Mouse (Mus musculus): ENCODE data around the gene Fuz. TPM values are rescaled to one million over a fixed set of nuclear protein-coding genes. Genes with fewer than 3 reads are reported as not detected.
"Not testable (repeated sequence)": the region's sequence is repeated elsewhere in the genome, so short reads cannot be mapped to it uniquely, and the experiment has no call there.

Gene Fuz
- polyA plus RNA-seq, 1 experiment from 2014 or later = 14.5 TPM

- H3K4me2 ChIP-seq (ENCODE audit: low read depth, low read length); H3K9me3 ChIP-seq (ENCODE audit: control insufficient read depth, low read length); H3K36me3 ChIP-seq (ENCODE audit: control insufficient read depth, insufficient read depth, low read length); H3K4me3 ChIP-seq (ENCODE audit: low read depth, low read length); H3K27ac ChIP-seq (ENCODE audit: low read depth, low read length); ATAC-seq (ENCODE audit: low read depth); H3K27me3 ChIP-seq (ENCODE audit: control insufficient read depth, insufficient read depth, low read length); H3K9ac ChIP-seq (replicated peaks; ENCODE audit: low read depth, low read length): not testable (repeated sequence)
- 88% methylated on average over 2 of the region's 2 CpGs for WGBS
- H3K4me1 ChIP-seq (ENCODE audit: control insufficient read depth, insufficient read depth, low read length) = peaks cover 24% of the 10 kb centered on the region
Measured at GRCm38 (mm10) chr7:44871774-44872173, 24.1 kb upstream of the Fuz start.

- no peak for ATAC-seq (ENCODE audit: low read depth)
- Histone ChIP-seq H3K36me3 (ENCODE audit: control insufficient read depth, insufficient read depth, low read length) (peaks cover 61% of the 10 kb centered on the region), H3K9ac (replicated peaks; ENCODE audit: low read depth, low read length) (no peak overlapping the region), H3K4me2 (ENCODE audit: low read depth, low read length) (no peak overlapping the region), H3K27me3 (ENCODE audit: control insufficient read depth, insufficient read depth, low read length) (no peaks in the 10 kb centered on the region), H3K9me3 (ENCODE audit: control insufficient read depth, low read length) (no peaks in the 10 kb centered on the region), H3K27ac (ENCODE audit: low read depth, low read length) (no peak overlapping the region), H3K4me1 (ENCODE audit: control insufficient read depth, insufficient read depth, low read length) (no peaks in the 10 kb centered on the region), H3K4me3 (ENCODE audit: low read depth, low read length) (no peak overlapping the region)
- 90% methylated on average over 14 of the region's 14 CpGs for WGBS
Measured at GRCm38 (mm10) chr7:44877833-44878232, 18.0 kb upstream of the Fuz start.

DNA sequence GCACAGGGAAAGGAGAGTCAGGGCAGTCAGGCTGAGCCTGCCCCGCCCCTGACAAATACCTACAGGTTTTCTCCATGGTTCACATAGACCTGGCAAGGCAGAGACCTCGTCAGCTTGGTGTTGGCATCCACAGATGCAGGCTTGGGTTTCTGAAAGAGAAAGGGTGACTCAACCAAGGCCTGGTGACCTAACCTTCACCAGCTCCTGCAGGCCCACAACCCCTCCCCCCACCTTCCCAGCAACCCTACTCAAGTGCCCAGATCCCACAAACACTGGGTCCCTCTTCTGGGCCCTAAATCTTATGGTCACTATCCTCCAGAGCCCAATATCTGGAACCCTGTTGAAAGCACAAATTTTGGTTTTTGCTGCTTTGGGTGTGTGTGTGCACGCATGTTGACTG is 12.8 kb upstream of the Fuz start:
- Histone ChIP-seq H3K4me2 (ENCODE audit: low read depth, low read length) (no peak overlapping the region), H3K9ac (replicated peaks; ENCODE audit: low read depth, low read length) (no peak overlapping the region), H3K27me3 (ENCODE audit: control insufficient read depth, insufficient read depth, low read length) (no peaks in the 10 kb centered on the region), H3K27ac (ENCODE audit: low read depth, low read length) (no peak overlapping the region), H3K4me1 (ENCODE audit: control insufficient read depth, insufficient read depth, low read length) (no peaks in the 10 kb centered on the region), H3K4me3 (ENCODE audit: low read depth, low read length) (no peak overlapping the region), H3K36me3 (ENCODE audit: control insufficient read depth, insufficient read depth, low read length) (peaks cover 74% of the 10 kb centered on the region), H3K9me3 (ENCODE audit: control insufficient read depth, low read length) (no peaks in the 10 kb centered on the region)
- ATAC-seq (ENCODE audit: low read depth) = no peak
- 93% methylated on average over 3 of the region's 3 CpGs for WGBS

DNA sequence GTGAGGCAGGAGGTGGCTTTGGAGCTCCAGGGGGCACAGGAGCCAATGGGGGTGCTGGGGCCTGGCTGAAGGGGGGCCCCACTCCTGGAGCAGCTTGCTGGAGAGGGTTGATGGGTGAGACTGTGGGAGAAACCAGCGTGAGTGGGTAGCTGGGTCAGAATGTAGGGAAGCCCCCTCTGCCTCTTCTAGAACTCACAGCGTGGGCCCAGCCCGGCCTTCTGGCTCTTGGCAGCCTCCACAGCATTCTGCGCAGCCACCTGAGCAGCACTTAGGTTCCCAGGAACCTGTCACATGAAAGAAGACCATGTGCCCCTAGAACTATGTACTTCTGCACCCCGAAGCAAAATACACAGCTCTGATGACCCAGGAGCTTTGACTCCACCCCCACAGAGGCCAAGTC is 11.2 kb upstream of the Fuz start:
- Histone ChIP-seq H3K4me3 (ENCODE audit: low read depth, low read length) (no peak overlapping the region), H3K27ac (ENCODE audit: low read depth, low read length) (no peak overlapping the region), H3K9ac (replicated peaks; ENCODE audit: low read depth, low read length) (no peak overlapping the region), H3K4me1 (ENCODE audit: control insufficient read depth, insufficient read depth, low read length) (0 out of 2 replicates have a peak, but pooled peaks cover 3% of the 10 kb centered on the region), H3K36me3 (ENCODE audit: control insufficient read depth, insufficient read depth, low read length) (peaks cover 63% of the 10 kb centered on the region), H3K27me3 (ENCODE audit: control insufficient read depth, insufficient read depth, low read length) (no peaks in the 10 kb centered on the region), H3K4me2 (ENCODE audit: low read depth, low read length) (no peak overlapping the region), H3K9me3 (ENCODE audit: control insufficient read depth, low read length) (no peaks in the 10 kb centered on the region)
- no peak for ATAC-seq (ENCODE audit: low read depth)
- 100% methylated on average over 5 of the region's 5 CpGs for WGBS

GRCm38 (mm10) chr7:44886964-44887363 is 8.9 kb upstream of the Fuz start:
- no peak for ATAC-seq (ENCODE audit: low read depth)
- Histone ChIP-seq H3K4me2 (ENCODE audit: low read depth, low read length) (no peak overlapping the region), H3K9me3 (ENCODE audit: control insufficient read depth, low read length) (no peaks in the 10 kb centered on the region), H3K27me3 (ENCODE audit: control insufficient read depth, insufficient read depth, low read length) (no peaks in the 10 kb centered on the region), H3K4me3 (ENCODE audit: low read depth, low read length) (no peak overlapping the region), H3K36me3 (ENCODE audit: control insufficient read depth, insufficient read depth, low read length) (peaks cover 40% of the 10 kb centered on the region), H3K4me1 (ENCODE audit: control insufficient read depth, insufficient read depth, low read length) (peaks cover 16% of the 10 kb centered on the region; the same call in 1 of the 2 replicates), H3K27ac (ENCODE audit: low read depth, low read length) (no peak overlapping the region), H3K9ac (replicated peaks; ENCODE audit: low read depth, low read length) (no peak overlapping the region)
- WGBS = 91% methylated on average over 7 of the region's 7 CpGs

- Histone ChIP-seq H3K4me2 (ENCODE audit: low read depth, low read length) (no peak overlapping the region), H3K4me1 (ENCODE audit: control insufficient read depth, insufficient read depth, low read length) (peaks cover 22% of the 10 kb centered on the region; the same call in 1 of the 2 replicates), H3K9me3 (ENCODE audit: control insufficient read depth, low read length) (no peaks in the 10 kb centered on the region), H3K27me3 (ENCODE audit: control insufficient read depth, insufficient read depth, low read length) (no peaks in the 10 kb centered on the region), H3K4me3 (ENCODE audit: low read depth, low read length) (no peak overlapping the region), H3K36me3 (ENCODE audit: control insufficient read depth, insufficient read depth, low read length) (peaks cover 27% of the 10 kb centered on the region), H3K27ac (ENCODE audit: low read depth, low read length) (no peak overlapping the region), H3K9ac (replicated peaks; ENCODE audit: low read depth, low read length) (no peak overlapping the region)
- ATAC-seq (ENCODE audit: low read depth) = no peak
- 88% methylated on average over 13 of the region's 13 CpGs for WGBS
Measured at GRCm38 (mm10) chr7:44888256-44889105, 7.4 kb upstream of the Fuz start.

DNA sequence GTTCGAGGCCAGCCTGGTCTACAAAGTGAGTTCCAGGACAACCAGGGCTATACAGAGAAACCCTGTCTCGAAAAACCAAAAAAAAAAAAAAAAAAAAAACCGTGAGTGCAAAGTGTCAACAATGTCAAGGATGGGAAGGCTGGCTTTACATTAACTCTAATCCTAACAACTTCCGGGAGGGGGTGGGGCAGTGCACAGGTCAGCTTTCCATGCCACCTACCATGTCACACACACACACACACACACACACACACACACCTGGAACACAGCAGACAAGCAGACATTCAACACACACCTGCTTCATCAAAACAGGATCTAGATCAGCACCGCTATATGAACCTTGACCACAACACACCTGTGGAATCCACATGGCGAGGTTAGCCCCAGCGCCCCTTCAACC is 5.7 kb upstream of the Fuz start:
- H3K36me3 ChIP-seq (ENCODE audit: control insufficient read depth, insufficient read depth, low read length) = peaks cover 15% of the 10 kb centered on the region; the same call in 1 of the 2 replicates
- H3K4me1 ChIP-seq (ENCODE audit: control insufficient read depth, insufficient read depth, low read length) = peaks cover 28% of the 10 kb centered on the region; the same call in 1 of the 2 replicates
- H3K27ac ChIP-seq (ENCODE audit: low read depth, low read length) = no peak overlapping the region
- H3K9ac ChIP-seq (replicated peaks; ENCODE audit: low read depth, low read length) = no peak overlapping the region
- ATAC-seq (ENCODE audit: low read depth) = no peak
- no peaks in the 10 kb centered on the region for H3K9me3 ChIP-seq (ENCODE audit: control insufficient read depth, low read length)
- peak overlapping the region; percentile 83; the same call in 1 of the 2 replicates for H3K4me2 ChIP-seq (ENCODE audit: low read depth, low read length)
- H3K27me3 ChIP-seq (ENCODE audit: control insufficient read depth, insufficient read depth, low read length) = no peaks in the 10 kb centered on the region
- 95% methylated on average over 6 of the region's 7 CpGs for WGBS
- H3K4me3 ChIP-seq (ENCODE audit: low read depth, low read length) = peak overlapping the region; percentile 79

DNA sequence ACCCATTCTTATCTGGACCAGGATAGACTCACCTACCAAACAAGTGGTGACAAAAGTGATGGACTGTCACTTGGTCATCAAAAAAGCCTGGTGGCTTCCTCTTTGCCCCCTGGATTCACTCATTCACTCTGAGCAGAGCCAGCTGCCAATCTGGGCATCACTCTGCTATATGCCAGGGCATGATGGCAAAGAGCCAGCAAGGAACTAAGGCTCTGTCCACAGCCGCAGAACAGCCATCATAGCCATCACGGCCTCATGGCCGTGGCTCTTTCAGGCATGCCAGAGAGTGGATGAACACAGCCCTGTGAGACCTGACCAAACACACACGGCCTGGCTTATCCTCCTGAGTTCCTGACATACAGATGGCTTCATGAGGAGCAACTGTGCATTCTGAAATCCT is 5.1 kb upstream of the Fuz start:
- Histone ChIP-seq H3K4me2 (ENCODE audit: low read depth, low read length) (peak overlapping the region; percentile 83), H3K9ac (replicated peaks; ENCODE audit: low read depth, low read length) (peak overlapping the region; percentile 1; the same call in 1 of the 2 replicates), H3K9me3 (ENCODE audit: control insufficient read depth, low read length) (no peaks in the 10 kb centered on the region), H3K27me3 (ENCODE audit: control insufficient read depth, insufficient read depth, low read length) (no peaks in the 10 kb centered on the region), H3K4me3 (ENCODE audit: low read depth, low read length) (peak overlapping the region; percentile 79), H3K27ac (ENCODE audit: low read depth, low read length) (no peak overlapping the region), H3K36me3 (ENCODE audit: control insufficient read depth, insufficient read depth, low read length) (peaks cover 11% of the 10 kb centered on the region; the same call in 1 of the 2 replicates), H3K4me1 (ENCODE audit: control insufficient read depth, insufficient read depth, low read length) (peaks cover 29% of the 10 kb centered on the region; the same call in 1 of the 2 replicates)
- no peak for ATAC-seq (ENCODE audit: low read depth)
- WGBS = 54% methylated on average over 4 of the region's 4 CpGs

GRCm38 (mm10) chr7:44891611-44892010 is 4.3 kb upstream of the Fuz start:
- Histone ChIP-seq H3K27me3 (ENCODE audit: control insufficient read depth, insufficient read depth, low read length) (no peaks in the 10 kb centered on the region), H3K4me2 (ENCODE audit: low read depth, low read length) (peak overlapping the region; percentile 83), H3K9ac (replicated peaks; ENCODE audit: low read depth, low read length) (peak overlapping the region; percentile 86), H3K4me1 (ENCODE audit: control insufficient read depth, insufficient read depth, low read length) (peaks cover 32% of the 10 kb centered on the region), H3K27ac (ENCODE audit: low read depth, low read length) (peak overlapping the region; percentile 97), H3K36me3 (ENCODE audit: control insufficient read depth, insufficient read depth, low read length) (peaks cover 5% of the 10 kb centered on the region; the same call in 1 of the 2 replicates), H3K4me3 (ENCODE audit: low read depth, low read length) (peak overlapping the region; percentile 79), H3K9me3 (ENCODE audit: control insufficient read depth, low read length) (no peaks in the 10 kb centered on the region)
- 17% methylated on average over 6 of the region's 6 CpGs for WGBS
- ATAC-seq (ENCODE audit: low read depth) = no peak

Measured in neural tube, embryonic 14.5 days (tissue).